Mouse (Mus musculus) layer of hippocampus, adult 2 months (tissue): Measurements from ENCODE around the gene Smco4. TPM values are rescaled to one million over a fixed set of nuclear protein-coding genes. Genes with fewer than 3 reads are reported as not detected.
A peak's percentile ranks its signal among the peaks of the same experiment; 100 is the strongest.

Source experiments
- DNase-seq, 2 experiments: peaks; one replicate each; pipeline ENCODE4 v3.0.0; 2022; ENCODE audit warnings: low spot score in 2 of 2
- H3K27ac ChIP-seq: fragments of 200-600 bp; 2 replicates; pipeline ENCODE4 v1.8.1; 2022
- H3K4me3 ChIP-seq: fragments of 200-600 bp; 2 replicates; pipeline ENCODE4 v1.8.1; 2022; ENCODE audit warnings: mild to moderate bottlenecking
- CTCF ChIP-seq: fragments of 200-600 bp; conservative IDR thresholded peaks from 2 replicates; pipeline ENCODE4 v1.8.1; 2022; ENCODE audit warnings: antibody characterized with exemption, mild to moderate bottlenecking, moderate library complexity
- long read RNA-seq, 2 experiments: library from polyadenylated mRNA; stranded (forward); transcript quantifications; one replicate each; pipeline ENCODE4 v2.0.0; 2021; ENCODE audit warnings: borderline mapping rate in 2 of 2
- total RNA-seq, 2 experiments: library from RNA; stranded (reverse); gene quantifications; 2 replicates each; pipeline ENCODE4 v1.2.3; 2021

Smco4 gene
- 1 to 10 TPM; 6.6 to 8.6 TPM for total RNA-seq
- long read RNA-seq, experiment 1, result 0 reads
- long read RNA-seq, experiment 2, partial matches to known transcripts, result 0 of 1 reads
- long read RNA-seq, experiment 2, other reads (novel, unspliced or antisense), result 1 of 1 reads

DNA sequence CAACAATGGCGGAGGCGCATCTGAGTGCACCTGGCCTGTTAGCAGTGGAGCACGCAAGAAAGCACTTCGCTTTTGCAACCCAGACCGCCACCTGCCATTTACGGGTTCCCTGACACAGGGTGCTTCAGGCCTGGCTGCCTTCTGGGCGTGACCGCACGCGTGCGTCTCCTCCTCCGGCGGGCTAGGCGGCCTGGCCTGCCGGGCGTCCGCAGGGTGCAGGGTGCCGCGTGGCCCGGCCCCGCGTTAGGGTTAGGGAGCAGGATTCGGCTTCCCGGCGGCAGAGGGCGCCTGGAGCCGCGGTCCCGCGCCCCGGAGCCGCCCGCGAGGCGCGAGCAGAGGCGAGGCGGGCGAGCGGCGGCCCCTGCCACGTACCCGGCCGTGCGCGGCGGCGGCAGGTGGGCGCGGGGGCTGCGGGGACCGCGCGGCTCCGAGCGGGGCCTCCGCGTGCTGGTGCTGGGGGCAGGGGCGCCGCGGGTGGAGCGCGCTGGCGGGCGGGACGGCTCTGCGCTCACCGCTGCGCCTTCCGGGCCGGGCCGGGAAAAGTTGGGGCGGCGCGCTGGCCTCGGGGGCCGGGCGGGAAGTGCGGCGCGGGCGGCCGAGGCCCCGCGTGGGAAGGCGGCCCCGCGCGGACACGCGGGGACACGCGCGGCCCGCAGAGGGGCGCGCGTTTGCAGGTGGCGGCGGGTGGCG is at the start of gene Smco4:
Smco4 (plus strand) TSS at position 198 of the 690 bp plus-strand sequence.
- peak within 1 kb of the TSS; percentile 86 for H3K27ac ChIP-seq
- DNase-seq, result peak; percentile 16 to 64

GRCm38 (mm10) chr9:15447397-15447796 is 45.8 kb upstream of the Smco4 start:
- no peak for DNase-seq
- Histone ChIP-seq H3K27ac (no peak overlapping the region), H3K4me3 (no peak overlapping the region)
- no peak for TF ChIP-seq CTCF

More for the DNA sequence above, at the start of gene Smco4:
- peak; percentile 75 for TF ChIP-seq CTCF
- H3K4me3 ChIP-seq, result peak within 1 kb of the TSS; percentile 77

DNA sequence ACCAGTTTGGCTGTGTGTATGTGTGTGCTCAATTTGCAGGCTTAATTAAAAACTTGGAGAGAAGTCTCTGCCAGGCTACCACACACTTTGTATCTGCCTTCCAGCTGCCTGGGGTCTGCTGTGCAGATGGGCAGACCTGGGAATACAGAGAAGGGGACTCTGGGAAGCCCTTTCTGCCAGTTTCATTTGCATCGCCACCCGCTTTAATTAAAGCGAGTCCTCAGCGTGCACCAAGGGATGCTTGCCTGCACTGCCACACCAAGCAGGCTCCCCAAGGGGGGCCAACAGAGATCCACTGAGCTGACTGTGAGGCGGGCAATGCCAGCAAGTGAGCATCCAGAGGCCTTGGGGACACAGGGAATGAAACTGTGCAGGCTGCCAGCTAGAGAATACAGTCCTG is 42.3 kb upstream of the Smco4 start:
- TF ChIP-seq CTCF, result no peak
- Histone ChIP-seq H3K4me3 (no peak overlapping the region), H3K27ac (no peak overlapping the region)
- DNase-seq, result no peak

- DNase-seq, result no peak
- H3K27ac ChIP-seq, result no peak overlapping the region
These were observed 21.0 kb upstream of the Smco4 start for GRCm38 (mm10) chr9:15472256-15472655.

GRCm38 (mm10) chr9:15473206-15473605 is 20.0 kb upstream of the Smco4 start:
- no peak for TF ChIP-seq CTCF
- DNase-seq, result no peak
- Histone ChIP-seq H3K27ac (no peak overlapping the region), H3K4me3 (no peak overlapping the region)

More at GRCm38 (mm10) chr9:15472256-15472655, 21.0 kb upstream of the Smco4 start:
- no peak for TF ChIP-seq CTCF
- H3K4me3 ChIP-seq, result no peak overlapping the region

DNA sequence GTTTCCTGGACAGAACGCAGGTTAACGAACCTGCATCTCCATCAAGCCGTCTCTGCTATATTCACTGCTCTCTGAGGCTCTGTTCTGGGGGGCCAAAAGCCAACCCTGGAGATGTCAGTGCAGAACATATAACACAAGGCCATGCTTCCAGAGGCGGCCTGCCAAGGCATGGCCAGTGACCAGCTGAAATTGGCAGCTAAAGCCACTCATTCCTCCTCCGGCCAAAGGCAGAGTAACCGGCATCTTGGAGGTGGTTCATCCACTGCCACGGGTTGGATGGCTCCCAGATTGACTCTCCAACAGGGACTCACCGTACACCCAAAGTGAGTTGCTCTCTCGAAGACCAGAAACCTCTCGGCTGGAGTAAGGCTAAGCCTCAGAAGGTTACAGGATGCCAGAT is 15.7 kb upstream of the Smco4 start:
- Histone ChIP-seq H3K27ac (no peak overlapping the region), H3K4me3 (no peak overlapping the region)
- DNase-seq, result no peak
- TF ChIP-seq CTCF, result no peak

DNA sequence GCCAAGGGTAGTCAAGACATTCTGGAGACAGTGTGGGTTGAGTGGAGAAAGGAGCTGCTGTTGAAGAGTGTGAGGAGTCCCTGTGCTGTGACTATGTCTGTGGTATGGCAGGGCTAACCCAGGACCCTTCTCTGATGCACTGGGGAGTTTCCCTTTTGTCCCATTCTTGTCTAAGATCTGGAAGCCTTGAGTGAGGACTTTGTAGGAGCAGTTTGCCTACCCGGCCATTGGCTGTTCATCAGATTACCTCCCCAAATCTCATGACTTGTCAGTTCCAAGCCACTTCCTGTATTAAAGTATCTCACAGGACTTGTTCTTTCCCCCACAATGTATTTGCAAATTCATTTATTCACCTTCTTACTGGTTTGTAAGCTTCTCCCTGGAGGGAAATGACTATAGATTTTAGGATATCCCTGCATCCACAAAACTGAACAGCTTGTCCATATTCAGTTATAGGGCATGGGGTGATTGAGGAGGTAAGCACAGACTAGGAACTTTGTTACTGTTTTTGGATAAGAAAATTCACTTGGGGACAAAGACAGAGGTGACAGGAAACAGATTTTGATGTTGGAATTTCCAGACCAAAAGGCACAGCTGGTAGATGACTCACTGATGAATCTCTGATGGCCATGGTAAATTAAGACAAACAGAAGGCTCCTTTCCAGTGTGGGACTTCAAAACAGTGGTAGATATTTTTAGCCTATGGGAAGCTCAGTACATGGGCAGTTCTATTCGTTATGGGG is 5.4 kb upstream of the Smco4 start:
- TF ChIP-seq CTCF, result no peak
- H3K27ac ChIP-seq, result no peak overlapping the region
- H3K4me3 ChIP-seq, result no peak overlapping the region
- no peak for DNase-seq

GRCm38 (mm10) chr9:15489293-15489692 is 3.9 kb upstream of the Smco4 start:
- Histone ChIP-seq H3K27ac (no peak overlapping the region), H3K4me3 (no peak overlapping the region)
- TF ChIP-seq CTCF, result no peak
- no peak for DNase-seq

- no peak for TF ChIP-seq CTCF
- H3K4me3 ChIP-seq, result no peak overlapping the region
- H3K27ac ChIP-seq, result no peak overlapping the region
- DNase-seq, result no peak
These were observed 2.7 kb upstream of the Smco4 start for GRCm38 (mm10) chr9:15490331-15491100.

GRCm38 (mm10) chr9:15491686-15492085 is 1.5 kb upstream of the Smco4 start:
- DNase-seq, result no peak
- no peak for TF ChIP-seq CTCF
- Histone ChIP-seq H3K4me3 (no peak overlapping the region), H3K27ac (no peak overlapping the region)

DNA sequence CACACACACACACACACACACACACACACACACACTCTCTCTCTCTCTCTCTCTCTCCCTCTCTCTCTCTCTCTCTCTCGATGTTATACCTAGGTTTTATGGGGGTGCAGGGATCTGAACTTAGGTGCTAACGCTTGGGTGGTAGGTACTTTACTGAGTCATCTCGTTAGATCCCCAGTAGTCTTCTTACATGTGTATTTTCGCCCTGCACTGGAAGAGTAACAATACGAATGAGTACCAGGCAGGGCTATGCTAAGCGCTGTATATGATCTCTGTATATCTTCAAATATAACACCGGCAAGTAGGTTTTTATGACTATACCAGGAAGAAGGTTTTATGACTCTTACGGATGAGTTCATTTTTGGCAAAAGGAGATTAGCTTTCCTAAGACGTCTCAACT is 831 bp upstream of the Smco4 start:
- no peak for DNase-seq
- Histone ChIP-seq H3K4me3 (no peak overlapping the region), H3K27ac (no peak overlapping the region)
- no peak for TF ChIP-seq CTCF

DNA sequence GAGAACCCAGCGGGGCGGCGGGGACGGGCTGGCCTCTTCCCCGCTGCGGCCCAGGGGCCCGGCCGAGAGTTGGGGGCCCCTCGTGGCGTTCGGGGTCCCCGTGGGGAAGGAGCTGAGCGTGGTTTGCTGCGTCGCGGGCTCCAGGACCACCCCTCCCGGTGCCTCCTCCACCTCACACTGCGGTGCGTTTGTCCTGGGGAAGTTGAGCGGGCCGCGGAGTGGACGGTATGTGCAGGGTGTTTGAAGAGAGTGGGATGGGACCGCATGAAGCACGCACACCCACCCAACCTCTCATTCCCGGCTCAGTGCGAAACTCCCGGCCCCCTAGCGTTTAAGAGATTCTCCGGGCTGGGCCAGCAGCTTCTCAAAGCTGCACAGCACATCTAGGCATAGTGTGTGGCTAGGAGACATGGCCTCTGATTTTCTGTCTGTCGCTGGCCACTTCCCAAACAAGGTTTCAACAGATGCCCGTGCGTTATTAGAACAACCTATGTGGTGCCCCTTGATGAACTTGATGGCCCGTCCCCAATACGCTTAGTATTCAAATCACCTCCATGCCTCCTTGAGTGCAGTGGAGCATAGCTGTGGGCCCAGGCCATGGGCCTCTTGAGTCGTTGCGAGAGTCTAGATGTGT is 810 bp downstream of the Smco4 start:
- peak overlapping the region; percentile 86 for H3K27ac ChIP-seq
- peak overlapping the region; percentile 77 for H3K4me3 ChIP-seq
- TF ChIP-seq CTCF, result peak; percentile 77
- DNase-seq, result peak; percentile 56 to 61
